Mouse (Mus musculus) neural tube, embryonic 11.5 days (tissue): ENCODE results near the gene Nbea. TPM values are rescaled to one million over a fixed set of nuclear protein-coding genes. Genes with fewer than 3 reads are reported as not detected.

Experiments used
- ATAC-seq: fragments of 200-750 bp; cut with Nextera tagmentation; 2 replicates; pipeline ENCODE4 v1.8.0; 2017; ENCODE audit warnings: moderate number of reproducible peaks, mild to moderate bottlenecking, moderate TSS enrichment, moderate library complexity; ENCODE audit not compliant: insufficient read depth, low FRiP score, low TSS enrichment
- DNase-seq: peaks from one replicate; pipeline ENCODE4 v3.0.0-alpha.2; 2015; ENCODE audit warnings: low spot score
- H3K27ac ChIP-seq: fragments of 300-500 bp; sonication (generic); 2 replicates; pipeline ENCODE4 v1.5.1; 2014; ENCODE audit warnings: low read depth, mild to moderate bottlenecking, low read length
- H3K27me3 ChIP-seq: fragments of 300-500 bp; sonication (generic); 2 replicates; pipeline ENCODE4 v1.6.1; 2014; ENCODE audit warnings: mild to moderate bottlenecking, low read length, mixed read lengths; ENCODE audit not compliant: control insufficient read depth, insufficient read depth
- H3K36me3 ChIP-seq: fragments of 300-500 bp; sonication (generic); 2 replicates; pipeline ENCODE4 v1.6.1; 2014; ENCODE audit warnings: mild to moderate bottlenecking, low read length, moderate library complexity, mixed read lengths; ENCODE audit not compliant: control insufficient read depth, insufficient read depth
- H3K4me1 ChIP-seq: fragments of 300-500 bp; sonication (generic); 2 replicates; pipeline ENCODE4 v1.6.1; 2014; ENCODE audit warnings: low read length, mixed read lengths; ENCODE audit not compliant: control insufficient read depth, insufficient read depth
- H3K4me2 ChIP-seq: fragments of 300-500 bp; sonication (generic); 2 replicates; pipeline ENCODE4 v1.6.1; 2014; ENCODE audit warnings: low read depth, mild to moderate bottlenecking, moderate library complexity
- H3K4me3 ChIP-seq: fragments of 300-500 bp; sonication (generic); 2 replicates; pipeline ENCODE4 v1.5.1; 2014; ENCODE audit warnings: low read depth, low read length
- H3K9ac ChIP-seq: fragments of 300-500 bp; sonication (generic); 2 replicates; pipeline ENCODE4 v1.6.1; 2014; ENCODE audit warnings: mild to moderate bottlenecking, low read length
- H3K9me3 ChIP-seq: fragments of 300-500 bp; sonication (generic); 2 replicates; pipeline ENCODE4 v1.6.1; 2016; ENCODE audit warnings: low read length; ENCODE audit not compliant: control insufficient read depth
- WGBS: fragments of 180-500 bp; shearing (Covaris S2); extraction: QIAGEN DNeasy Blood & Tissue Kit; methylation state at CpG from one replicate; pipeline ENCODE4 v1.1.7; 2014; 5-methylcytosine and 5-hydroxymethylcytosine counted together
- polyA plus RNA-seq: library from polyadenylated mRNA; unstranded; fragments of >200 nt; fragmentation: Nextera tagmentation; extraction: Ambion mirVana; gene quantifications from 2 replicates; pipeline ENCODE4 v1.2.1, GENCODE M21; 2014

Gene Nbea
- polyA plus RNA-seq, 1 experiment from 2014 or later = 18.8 TPM

DNA sequence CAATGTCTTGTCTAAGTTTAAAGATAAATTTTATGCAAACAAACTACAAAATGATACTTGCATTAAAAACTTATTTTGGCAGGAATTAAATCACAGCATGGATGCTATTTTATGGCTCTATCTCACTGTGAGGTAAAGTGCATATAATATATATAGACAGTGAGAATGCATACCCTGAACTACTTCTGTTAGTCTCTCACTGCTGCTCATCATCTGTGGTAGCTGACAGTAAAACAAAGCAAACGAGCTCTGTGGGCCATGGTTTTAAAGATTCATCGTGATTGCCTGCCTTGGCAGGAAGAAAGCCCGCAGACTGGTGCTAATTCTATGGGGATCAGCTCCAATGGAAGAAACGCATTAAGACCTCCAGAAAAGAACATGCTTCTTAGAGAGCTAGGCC lies 294.3 kb downstream of the Nbea start:
- no peak overlapping the region for H3K9ac ChIP-seq
- no peak overlapping the region for H3K27ac ChIP-seq
- ATAC-seq = no peak
- no peaks in the 10 kb centered on the region for H3K9me3 ChIP-seq
- H3K4me3 ChIP-seq = no peak overlapping the region
- WGBS = 76% methylated on average over 4 of the region's 4 CpGs
- H3K36me3 ChIP-seq = no peaks in the 10 kb centered on the region
- no peak for DNase-seq
- H3K4me2 ChIP-seq = no peak overlapping the region
- no peaks in the 10 kb centered on the region for H3K27me3 ChIP-seq
- no peaks in the 10 kb centered on the region for H3K4me1 ChIP-seq

DNA sequence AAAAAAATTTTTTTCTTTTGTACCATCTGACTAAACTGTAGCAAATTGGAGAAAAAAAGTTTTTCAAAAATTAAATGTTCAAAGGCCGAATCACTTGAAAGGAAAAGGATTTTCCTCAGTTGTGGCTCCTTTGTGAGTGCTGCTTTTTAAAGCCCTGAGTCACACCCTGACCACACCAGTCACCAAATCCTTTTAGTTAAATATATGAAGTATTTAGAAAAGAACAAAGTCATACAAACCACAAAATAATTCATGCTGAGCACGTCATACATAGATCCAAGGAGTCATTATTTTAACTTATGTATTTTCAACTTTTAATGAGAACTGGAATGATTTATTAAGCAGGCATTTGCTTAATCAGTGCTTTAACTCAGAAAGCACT lies 295.7 kb downstream of the Nbea start:
- Histone ChIP-seq H3K36me3 (no peaks in the 10 kb centered on the region), H3K4me3 (no peak overlapping the region), H3K9ac (no peak overlapping the region), H3K4me2 (no peak overlapping the region), H3K9me3 (no peaks in the 10 kb centered on the region), H3K27ac (no peak overlapping the region), H3K27me3 (no peaks in the 10 kb centered on the region), H3K4me1 (no peaks in the 10 kb centered on the region)
- no peak for ATAC-seq
- 78% methylated on average over 2 of the region's 2 CpGs for WGBS
- DNase-seq = no peak

DNA sequence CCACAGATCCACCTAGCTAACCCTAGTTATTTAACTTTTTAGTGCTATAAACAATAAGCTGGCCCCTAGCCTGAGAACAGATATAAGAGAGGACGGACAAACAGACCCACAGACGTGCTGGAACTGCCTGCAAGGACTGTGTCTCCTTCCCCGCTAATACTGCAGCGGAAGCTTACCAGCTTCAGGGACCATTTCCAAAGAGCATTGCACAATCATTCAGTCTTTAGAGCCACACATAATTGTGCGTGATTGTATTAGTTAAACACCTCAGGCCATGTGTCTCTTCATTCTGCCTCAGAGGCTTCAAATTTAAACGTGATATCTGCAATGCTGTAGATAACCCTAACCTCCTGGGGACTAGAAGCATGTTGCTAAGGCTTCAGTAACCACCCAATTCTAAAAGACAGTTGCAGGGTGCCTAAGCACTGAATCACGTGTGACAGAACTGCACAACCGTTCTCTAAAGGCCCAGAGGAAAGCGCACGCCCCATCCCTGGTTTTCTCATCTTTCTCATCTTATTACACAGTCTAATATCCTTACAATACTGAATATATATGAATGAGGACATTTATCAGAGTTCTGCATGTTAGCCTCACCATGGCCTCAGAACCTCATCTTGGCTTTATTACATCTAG lies 296.2 kb downstream of the Nbea start:
- Histone ChIP-seq H3K27ac (no peak overlapping the region), H3K9ac (no peak overlapping the region), H3K36me3 (no peaks in the 10 kb centered on the region), H3K4me3 (no peak overlapping the region), H3K4me2 (no peak overlapping the region), H3K27me3 (no peaks in the 10 kb centered on the region), H3K9me3 (no peaks in the 10 kb centered on the region), H3K4me1 (no peaks in the 10 kb centered on the region)
- DNase-seq (no peak), ATAC-seq (no peak)
- WGBS = 79% methylated on average over 10 of the region's 10 CpGs

DNA sequence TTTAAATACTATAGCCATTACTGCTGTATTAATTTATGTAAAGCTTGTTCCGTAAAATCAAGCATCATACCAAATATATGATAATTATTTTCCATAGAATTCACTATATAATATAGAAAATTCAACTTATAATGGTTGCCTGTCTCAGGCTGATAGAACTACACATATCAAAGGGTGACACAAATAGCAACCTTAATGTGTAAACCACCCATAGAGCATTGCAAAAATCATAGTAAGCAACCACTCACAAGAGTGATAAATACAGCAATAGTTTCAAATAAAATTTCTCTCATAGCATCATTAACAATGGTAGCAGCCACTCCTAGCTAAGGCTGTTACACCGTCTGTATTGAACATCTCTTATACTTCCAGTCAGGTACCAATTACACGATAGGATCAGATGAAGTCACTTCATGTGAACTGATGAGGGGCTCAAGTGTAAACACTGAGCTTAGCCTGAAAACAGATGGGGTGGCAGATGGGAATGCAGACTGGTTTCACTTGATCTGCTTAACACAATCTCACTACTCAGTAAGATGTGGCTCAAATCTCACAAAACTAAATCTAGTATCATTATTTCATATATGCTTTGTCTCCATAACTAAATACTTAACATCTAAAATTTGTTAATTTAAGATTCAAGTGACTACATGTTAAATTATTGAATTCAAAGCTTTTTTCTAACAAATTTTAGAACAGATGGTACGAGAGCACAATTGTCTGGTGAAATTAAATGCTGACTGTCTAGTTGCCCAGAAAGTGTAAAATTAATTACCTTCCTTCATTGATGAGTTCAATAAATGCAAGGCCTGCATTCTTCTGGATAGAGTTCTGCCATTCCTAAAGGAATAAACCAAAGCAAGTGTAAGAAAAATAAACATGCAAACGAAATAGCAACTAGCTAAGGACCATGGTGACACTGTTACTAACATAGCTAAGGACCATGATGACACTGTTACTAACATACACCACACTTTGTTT lies 310.3 kb downstream of the Nbea start:
- no peaks in the 10 kb centered on the region for H3K27me3 ChIP-seq
- H3K4me1 ChIP-seq = no peaks in the 10 kb centered on the region
- ATAC-seq = no peak
- no peak overlapping the region for H3K9ac ChIP-seq
- H3K27ac ChIP-seq = no peak overlapping the region
- 73% methylated on average over 5 of the region's 5 CpGs for WGBS
- DNase-seq = no peak
- no peak overlapping the region for H3K4me2 ChIP-seq
- no peaks in the 10 kb centered on the region for H3K36me3 ChIP-seq
- no peaks in the 10 kb centered on the region for H3K9me3 ChIP-seq
- H3K4me3 ChIP-seq = no peak overlapping the region

DNA sequence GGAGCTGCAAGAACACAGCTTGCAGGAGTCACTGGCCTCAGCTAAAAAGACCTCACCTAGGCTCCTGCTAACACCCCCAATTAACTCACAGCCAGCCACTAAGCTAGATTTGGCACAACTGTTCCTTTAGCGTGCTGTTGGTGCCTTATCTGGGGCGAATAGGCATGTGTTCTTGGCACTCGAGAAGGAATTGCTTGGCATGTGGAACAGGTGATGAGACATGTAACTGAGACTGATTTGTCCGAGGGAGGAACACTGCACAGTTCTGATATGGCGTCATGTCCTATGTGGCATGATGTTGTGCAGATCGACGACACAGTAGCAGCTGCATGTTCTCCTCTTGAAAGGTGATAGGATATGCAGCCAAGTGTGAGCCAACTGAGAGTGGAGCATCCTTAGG lies 331.0 kb downstream of the Nbea start:
- H3K9ac ChIP-seq = no peak overlapping the region
- no peak overlapping the region for H3K4me3 ChIP-seq
- WGBS = 88% methylated on average over 7 of the region's 7 CpGs
- H3K27ac ChIP-seq = no peak overlapping the region
- no peaks in the 10 kb centered on the region for H3K27me3 ChIP-seq
- no peak for ATAC-seq
- H3K4me2 ChIP-seq = no peak overlapping the region
- H3K4me1 ChIP-seq = no peaks in the 10 kb centered on the region
- no peaks in the 10 kb centered on the region for H3K36me3 ChIP-seq
- no peaks in the 10 kb centered on the region for H3K9me3 ChIP-seq
- no peak for DNase-seq

DNA sequence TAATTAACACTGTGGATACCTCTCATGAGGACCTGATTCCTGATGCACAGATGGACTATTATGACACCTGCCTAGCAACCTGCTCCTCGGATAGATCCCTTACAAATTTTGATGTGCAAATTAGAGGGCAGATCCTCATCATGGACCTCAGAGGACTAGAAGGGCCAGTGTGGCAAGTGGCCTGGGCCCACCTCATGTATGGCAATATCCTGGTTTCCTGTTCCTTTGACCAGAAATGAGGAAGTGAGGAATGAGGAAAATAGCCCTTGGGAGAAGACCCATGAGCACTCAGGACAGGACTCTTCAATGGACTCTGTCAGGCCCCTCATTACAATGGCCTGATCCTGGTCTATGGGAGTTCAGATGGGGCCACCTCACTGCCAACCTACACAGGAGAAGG lies 336.4 kb downstream of the Nbea start:
- H3K4me3 ChIP-seq = no peak overlapping the region
- H3K9ac ChIP-seq = no peak overlapping the region
- H3K27me3 ChIP-seq = no peaks in the 10 kb centered on the region
- DNase-seq (no peak), ATAC-seq (no peak)
- no peaks in the 10 kb centered on the region for H3K9me3 ChIP-seq
- H3K27ac ChIP-seq = no peak overlapping the region
- 90% methylated on average over 1 of the region's 1 CpGs for WGBS
- no peak overlapping the region for H3K4me2 ChIP-seq
- H3K4me1 ChIP-seq = no peaks in the 10 kb centered on the region
- H3K36me3 ChIP-seq = no peaks in the 10 kb centered on the region

DNA sequence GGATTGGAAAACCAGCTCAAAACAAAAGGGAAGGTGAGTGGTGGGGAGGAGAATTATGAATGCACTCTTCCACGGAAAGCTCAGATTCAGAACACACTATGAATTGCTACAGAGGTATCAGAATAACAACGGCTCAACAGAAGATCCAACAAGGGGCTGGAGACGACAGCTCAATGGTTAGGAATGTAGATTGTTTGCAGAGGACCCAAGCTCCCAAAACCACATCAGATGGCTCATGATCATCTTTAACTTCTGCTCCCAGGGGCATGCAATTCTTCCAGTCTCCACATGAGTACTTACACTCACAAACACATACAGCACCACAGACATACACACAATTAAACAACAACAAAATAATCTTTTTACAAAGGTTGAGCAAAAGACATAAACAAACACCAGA lies 346.3 kb downstream of the Nbea start:
- no peak for ATAC-seq

DNA sequence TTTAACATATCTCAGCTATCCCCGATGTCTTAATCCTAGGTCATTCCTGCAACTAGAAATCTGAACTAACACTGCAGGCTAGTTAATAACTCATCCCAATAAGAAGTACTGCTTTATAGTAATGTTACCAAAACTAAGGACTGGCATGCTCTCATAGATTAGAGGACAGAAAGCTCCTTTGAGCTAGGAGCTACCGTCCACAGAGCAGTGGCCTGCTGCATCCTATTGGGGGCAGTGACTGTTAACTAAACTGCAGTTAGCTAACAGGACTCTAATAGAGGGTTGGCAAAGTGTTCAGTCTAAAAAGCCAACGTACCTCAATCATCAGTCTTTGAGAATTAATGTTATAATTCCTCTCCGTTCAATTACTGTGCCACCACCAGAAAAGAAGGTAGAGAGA lies 348.3 kb downstream of the Nbea start:
- no peak overlapping the region for H3K27ac ChIP-seq
- no peaks in the 10 kb centered on the region for H3K4me1 ChIP-seq
- DNase-seq = no peak
- no peak overlapping the region for H3K9ac ChIP-seq
- 78% methylated on average over 4 of the region's 4 CpGs for WGBS
- H3K27me3 ChIP-seq = no peaks in the 10 kb centered on the region
- no peaks in the 10 kb centered on the region for H3K36me3 ChIP-seq
- H3K4me2 ChIP-seq = no peak overlapping the region
- H3K9me3 ChIP-seq = no peaks in the 10 kb centered on the region
- no peak overlapping the region for H3K4me3 ChIP-seq
- no peak for ATAC-seq

More for the DNA sequence above, 346.3 kb downstream of the Nbea start:
- Histone ChIP-seq H3K27ac (no peak overlapping the region), H3K4me2 (no peak overlapping the region), H3K27me3 (no peaks in the 10 kb centered on the region), H3K9ac (no peak overlapping the region), H3K9me3 (no peaks in the 10 kb centered on the region), H3K4me1 (no peaks in the 10 kb centered on the region), H3K36me3 (no peaks in the 10 kb centered on the region), H3K4me3 (no peak overlapping the region)
- WGBS = 82% methylated on average over 3 of the region's 3 CpGs
- no peak for DNase-seq

DNA sequence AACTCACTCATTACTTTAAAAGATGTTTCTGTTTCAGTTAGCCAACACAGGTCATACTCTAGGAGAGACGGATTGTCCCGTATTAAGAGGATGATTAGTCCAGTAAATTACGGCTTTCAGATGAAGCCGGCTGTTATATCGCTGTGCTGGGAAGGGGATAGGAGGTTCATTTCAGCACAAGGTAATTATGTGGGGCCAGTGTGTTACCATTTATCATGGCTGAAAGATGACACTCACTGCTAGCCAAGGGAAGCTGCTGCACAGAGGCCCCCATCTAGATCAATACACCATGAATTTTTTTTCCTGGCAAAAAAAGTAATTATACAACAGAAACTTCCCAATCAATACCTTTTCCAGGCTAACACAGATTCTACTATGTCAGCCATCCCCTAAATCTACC lies 353.3 kb downstream of the Nbea start:
- Histone ChIP-seq H3K4me2 (no peak overlapping the region), H3K4me1 (no peaks in the 10 kb centered on the region), H3K27ac (no peak overlapping the region), H3K36me3 (no peaks in the 10 kb centered on the region), H3K27me3 (no peaks in the 10 kb centered on the region), H3K9ac (no peak overlapping the region), H3K9me3 (no peaks in the 10 kb centered on the region), H3K4me3 (no peak overlapping the region)
- DNase-seq = no peak
- ATAC-seq = no peak
- WGBS = 55% methylated on average over 5 of the region's 5 CpGs
